Mouse (Mus musculus) gastrocnemius, adult 2 months (tissue): ENCODE measurements around the gene Olfr10. TPM values are rescaled to one million over a fixed set of nuclear protein-coding genes. Genes with fewer than 3 reads are reported as not detected.
"Not testable (repeated sequence)": the region's sequence is repeated elsewhere in the genome, so short reads cannot be mapped to it uniquely, and the experiment has no call there.

ENCODE experiments used
- DNase-seq: peaks from one replicate; pipeline ENCODE4 v3.0.0; 2022
- H3K27ac ChIP-seq: fragments of 200-600 bp; 2 replicates; pipeline ENCODE4 v1.8.1; 2022; ENCODE audit warnings: mild to moderate bottlenecking
- H3K4me3 ChIP-seq: fragments of 200-600 bp; 2 replicates; pipeline ENCODE4 v1.8.1; 2022; ENCODE audit warnings: mild to moderate bottlenecking, moderate library complexity
- CTCF ChIP-seq: fragments of 200-600 bp; IDR thresholded peaks from 2 replicates; pipeline ENCODE4 v1.8.1; 2022; ENCODE audit warnings: antibody characterized with exemption, mild to moderate bottlenecking, moderate library complexity
- intact Hi-C: fragments of 180-260 bp; cut with DNase I; formaldehyde crosslinking; loops from one replicate; pipeline ENCODE4 v1.15.1; 2025
- total RNA-seq, 2 experiments: library from RNA; stranded (reverse); gene quantifications; 2 replicates each; pipeline ENCODE4 v1.2.3; 2021

Gene Olfr10
- total RNA-seq, 2 experiments from 2014 or later, result not detected

- intact Hi-C loops, result no loop called here
- Histone ChIP-seq H3K27ac (no peak overlapping the region), H3K4me3 (no peak overlapping the region)
- DNase-seq, result no peak
- TF ChIP-seq CTCF, result no peak
These were observed 34.8 kb upstream of the Olfr10 start for GRCm38 (mm10) chr11:49269761-49270160.

GRCm38 (mm10) chr11:49270368-49270767, 34.2 kb upstream of the Olfr10 start:
- H3K27ac ChIP-seq, result no peak overlapping the region
- intact Hi-C loops, result no loop called here
- H3K4me3 ChIP-seq, result no peak overlapping the region
- TF ChIP-seq CTCF, result no peak
- no peak for DNase-seq

GRCm38 (mm10) chr11:49271334-49271733, 33.2 kb upstream of the Olfr10 start:
- DNase-seq, result peak; percentile 34
- Histone ChIP-seq H3K4me3 (no peak overlapping the region), H3K27ac (no peak overlapping the region)
- intact Hi-C loops, result loop anchor here (1.0 kb wide), 1 partner anchor 81 kb away; no protein-coding TSS in a partner anchor
- peak; percentile 82 for TF ChIP-seq CTCF

- H3K4me3 ChIP-seq, result no peak overlapping the region
- DNase-seq, result no peak
- no peak for TF ChIP-seq CTCF
- intact Hi-C loops, result no loop called here
- H3K27ac ChIP-seq, result no peak overlapping the region
These were observed 30.6 kb upstream of the Olfr10 start for GRCm38 (mm10) chr11:49273834-49274519.

- no peak for DNase-seq
- Histone ChIP-seq H3K4me3 (no peak within 1 kb of the TSS), H3K27ac (no peak within 1 kb of the TSS)
- TF ChIP-seq CTCF, result no peak
- intact Hi-C loops, result no loop called here
These were observed 26.3 kb upstream of the Olfr10 start, which contains the start of gene Olfr1393 for GRCm38 (mm10) chr11:49278222-49278621. TSS of gene Olfr1393 (plus strand) at chr11:49278304.

- H3K27ac ChIP-seq, intact Hi-C loops, DNase-seq: not testable (repeated sequence)
These were observed 19.6 kb upstream of the Olfr10 start, which contains the start of gene Olfr1392 for GRCm38 (mm10) chr11:49284982-49285381. TSS of gene Olfr1392 (plus strand) at chr11:49285282.

GRCm38 (mm10) chr11:49287251-49287650, 17.3 kb upstream of the Olfr10 start:
- no peak for TF ChIP-seq CTCF
- intact Hi-C loops, result no loop called here
- no peak overlapping the region for H3K27ac ChIP-seq
- DNase-seq, result no peak
- H3K4me3 ChIP-seq, result no peak overlapping the region

More at GRCm38 (mm10) chr11:49284982-49285381, 19.6 kb upstream of the Olfr10 start, which contains the start of gene Olfr1392:
- not testable (repeated sequence) for H3K4me3 ChIP-seq

GRCm38 (mm10) chr11:49292777-49293176, 11.8 kb upstream of the Olfr10 start:
- no peak for TF ChIP-seq CTCF
- H3K4me3 ChIP-seq, result no peak overlapping the region
- no peak for DNase-seq
- intact Hi-C loops, result no loop called here
- H3K27ac ChIP-seq, result no peak overlapping the region

GRCm38 (mm10) chr11:49308547-49308946, 4.0 kb downstream of the Olfr10 start:
- DNase-seq, intact Hi-C loops, H3K27ac ChIP-seq, H3K4me3 ChIP-seq: not testable (repeated sequence)

- no peak within 1 kb of the TSS for H3K27ac ChIP-seq
- no peak for TF ChIP-seq CTCF
- intact Hi-C loops, result no loop called here
- no peak for DNase-seq
- H3K4me3 ChIP-seq, result no peak within 1 kb of the TSS
These were observed 17.9 kb downstream of the Olfr10 start, which contains the start of gene Olfr1391 for GRCm38 (mm10) chr11:49322442-49322841. TSS of gene Olfr1391 (plus strand) at chr11:49322742.

- TF ChIP-seq CTCF, result no peak
- Histone ChIP-seq H3K4me3 (no peak overlapping the region), H3K27ac (no peak overlapping the region)
- DNase-seq, result no peak
- intact Hi-C loops, result no loop called here
These were observed 22.2 kb downstream of the Olfr10 start for GRCm38 (mm10) chr11:49326726-49327125.

- Histone ChIP-seq H3K27ac (no peak overlapping the region), H3K4me3 (no peak overlapping the region)
- DNase-seq, result no peak
- TF ChIP-seq CTCF, result no peak
- intact Hi-C loops, result no loop called here
These were observed 25.1 kb downstream of the Olfr10 start for GRCm38 (mm10) chr11:49329686-49330085.

- no peak within 1 kb of the TSS for H3K27ac ChIP-seq
- TF ChIP-seq CTCF, result no peak
- intact Hi-C loops, result no loop called here
These were observed 30.3 kb downstream of the Olfr10 start, which contains the start of gene Olfr1390 for GRCm38 (mm10) chr11:49334888-49335287. TSS of gene Olfr1390 (plus strand) at chr11:49335188.

More at GRCm38 (mm10) chr11:49334888-49335287, 30.3 kb downstream of the Olfr10 start, which contains the start of gene Olfr1390:
- no peak within 1 kb of the TSS for H3K4me3 ChIP-seq
- DNase-seq, result no peak
